Mouse (Mus musculus): ENCODE results near the gene Gm21969.

Gene Gm21969

DNA sequence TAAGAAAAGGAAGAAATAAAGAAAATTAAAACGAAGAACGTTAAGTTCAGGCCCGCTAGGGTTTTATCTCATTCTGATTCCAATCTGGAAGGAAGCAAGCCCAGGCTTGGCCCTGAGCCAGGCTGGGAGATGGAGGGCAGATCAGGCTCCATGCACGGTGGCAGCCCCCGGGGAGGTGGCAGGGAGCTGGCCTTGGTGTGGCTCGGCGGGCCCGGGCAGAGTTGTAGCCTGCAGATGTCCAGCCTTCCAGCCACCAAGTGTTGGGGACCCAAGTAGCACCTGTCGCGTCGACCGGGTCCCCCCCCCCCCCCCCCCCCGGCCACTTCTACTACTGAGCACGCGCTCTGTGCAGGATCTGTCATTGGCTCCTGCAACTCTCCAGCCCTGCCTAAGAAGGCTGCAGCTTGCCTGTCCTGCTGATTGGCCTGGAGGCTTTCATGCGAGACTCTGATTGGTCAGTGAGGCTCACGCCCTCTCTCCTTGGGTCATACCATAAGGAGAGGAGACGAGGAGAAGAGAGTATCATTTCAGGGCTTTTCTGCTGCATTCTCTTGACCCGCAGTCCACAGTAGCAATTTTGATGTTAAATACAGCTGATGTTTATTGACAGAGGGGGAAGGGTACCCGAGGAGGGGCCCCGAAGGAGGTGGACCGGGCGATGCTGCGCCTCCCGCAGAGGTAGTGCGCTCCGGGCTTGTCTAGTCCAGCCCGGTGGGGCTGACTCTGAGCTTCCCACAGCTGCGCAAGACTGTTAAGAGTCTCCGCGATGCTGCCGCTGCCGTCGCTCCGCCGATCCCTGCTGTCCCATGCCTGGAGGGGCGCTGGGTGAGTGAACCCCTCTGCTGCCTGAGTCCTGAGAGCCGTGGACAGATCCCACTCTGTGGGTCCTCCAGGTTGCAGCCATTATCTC lies 19.6 kb downstream of the Gm21969 start, which contains the start of gene Aldh4a1:
TSS of gene Aldh4a1 (plus strand) at position 494 of the 910 bp plus-strand sequence.
- DNase-seq, result peak; percentile 89

GRCm38 (mm10) chr4:139623434-139624115 lies 20.6 kb downstream of the Gm21969 start:
- DNase-seq, result no peak

- no peak for DNase-seq
These were observed 21.1 kb downstream of the Gm21969 start for GRCm38 (mm10) chr4:139624116-139624489.

GRCm38 (mm10) chr4:139624706-139625105 lies 21.7 kb downstream of the Gm21969 start:
- DNase-seq, result no peak

DNA sequence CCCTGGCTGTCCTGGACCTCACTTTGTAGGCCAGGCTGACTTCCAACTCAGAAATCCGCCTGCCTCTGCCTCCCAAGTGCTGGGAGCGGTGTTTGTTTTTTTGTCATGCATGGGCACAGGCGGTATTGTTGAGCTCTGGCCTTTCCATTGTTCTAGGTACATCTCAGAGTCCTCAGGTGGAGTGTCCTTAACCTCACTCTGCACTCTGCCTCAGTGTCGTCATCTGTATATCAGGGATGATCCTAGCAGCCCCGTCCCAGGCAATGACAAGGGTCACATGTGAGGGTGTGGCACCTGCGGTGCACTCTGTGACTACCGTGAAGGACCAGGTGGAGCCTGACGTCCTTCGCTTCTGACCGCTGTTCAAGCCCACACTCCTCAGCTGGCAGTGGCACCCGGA lies 24.4 kb downstream of the Gm21969 start:
- no peak for DNase-seq

DNA sequence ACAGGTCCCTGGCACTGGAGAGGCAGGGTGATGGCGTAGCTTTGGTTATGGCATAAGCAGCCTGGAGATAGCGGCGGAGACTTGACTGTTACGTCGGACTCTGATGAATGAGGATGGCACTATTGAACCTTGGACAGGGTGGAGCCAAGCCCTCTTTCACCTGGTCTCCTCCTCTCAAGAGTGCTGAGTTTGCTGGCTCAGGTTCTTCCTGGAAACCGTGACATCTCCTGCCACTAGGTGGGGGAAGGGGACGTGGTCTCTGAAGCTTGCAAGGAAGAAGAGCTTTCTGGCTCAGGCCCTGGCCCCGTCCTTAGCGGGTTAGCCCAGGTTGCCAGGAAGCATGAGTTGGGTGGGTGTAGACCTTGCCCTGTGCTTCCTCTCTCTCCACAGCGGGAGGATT lies 27.2 kb downstream of the Gm21969 start:
- no peak for DNase-seq

- DNase-seq, result no peak
These were observed 28.2 kb downstream of the Gm21969 start for GRCm38 (mm10) chr4:139631141-139631540.

GRCm38 (mm10) chr4:139631569-139632253 lies 28.7 kb downstream of the Gm21969 start:
- no peak for DNase-seq

DNA sequence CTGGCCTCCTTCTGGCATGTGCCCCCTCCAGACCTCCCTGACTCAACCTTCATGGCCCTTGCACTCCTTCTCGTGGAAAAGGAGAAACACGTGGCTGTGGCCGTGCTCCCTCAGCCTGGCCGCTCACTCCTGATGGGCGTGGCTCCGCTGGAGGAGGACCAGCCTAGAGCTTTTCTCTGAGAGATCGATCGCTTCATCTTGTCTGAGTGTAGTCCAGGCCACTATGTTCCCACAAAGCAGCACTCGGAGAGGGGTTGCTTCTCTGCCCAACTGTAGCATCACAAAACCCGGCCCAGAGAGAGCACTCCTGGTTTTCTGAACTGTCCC lies 29.2 kb downstream of the Gm21969 start:
- DNase-seq, result no peak

GRCm38 (mm10) chr4:139636373-139636772 lies 33.4 kb downstream of the Gm21969 start:
- peak; percentile 52 for DNase-seq

DNA sequence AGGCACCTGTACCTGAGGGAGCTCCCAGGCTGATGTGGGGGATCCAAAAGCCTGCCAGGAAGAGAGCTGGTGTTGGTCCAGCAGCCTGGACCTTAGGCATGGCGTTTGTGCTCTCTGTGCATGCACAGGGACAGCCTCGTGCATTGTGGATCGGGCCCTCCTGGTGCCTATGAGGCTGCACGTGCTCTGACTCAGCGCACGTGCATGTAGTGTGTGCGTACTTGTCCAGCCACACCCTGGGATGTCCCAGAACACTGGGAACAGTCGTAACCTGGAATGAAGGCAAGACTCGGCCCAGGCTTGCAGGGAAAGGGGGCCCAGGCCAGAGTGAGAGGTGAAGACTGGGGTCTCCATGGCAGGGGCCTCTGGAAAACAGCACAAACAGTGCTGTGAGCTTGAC lies 34.9 kb downstream of the Gm21969 start:
- DNase-seq, result no peak

GRCm38 (mm10) chr4:139638356-139638755 lies 35.4 kb downstream of the Gm21969 start:
- no peak for DNase-seq

DNA sequence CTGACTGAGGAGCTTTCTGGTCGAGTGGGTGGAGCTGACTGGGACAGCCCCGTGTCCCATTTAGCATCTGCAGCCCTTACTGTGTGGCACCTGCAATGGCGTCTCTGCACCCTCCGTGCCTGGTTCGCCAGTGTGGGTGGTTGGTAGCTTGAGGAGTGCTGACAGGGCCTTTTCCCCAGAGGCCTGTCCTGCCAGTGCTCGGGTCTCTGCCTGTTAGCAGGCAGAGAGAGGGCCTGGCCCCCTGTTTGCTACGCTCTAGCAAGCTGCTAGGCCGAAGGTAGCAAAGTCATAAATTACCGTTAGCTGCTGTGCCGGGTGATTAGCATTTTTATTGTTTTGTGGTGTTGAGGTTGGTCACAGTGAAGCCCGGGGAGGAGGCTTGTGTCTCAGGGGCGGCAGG lies 36.8 kb downstream of the Gm21969 start:
- no peak for DNase-seq

DNA sequence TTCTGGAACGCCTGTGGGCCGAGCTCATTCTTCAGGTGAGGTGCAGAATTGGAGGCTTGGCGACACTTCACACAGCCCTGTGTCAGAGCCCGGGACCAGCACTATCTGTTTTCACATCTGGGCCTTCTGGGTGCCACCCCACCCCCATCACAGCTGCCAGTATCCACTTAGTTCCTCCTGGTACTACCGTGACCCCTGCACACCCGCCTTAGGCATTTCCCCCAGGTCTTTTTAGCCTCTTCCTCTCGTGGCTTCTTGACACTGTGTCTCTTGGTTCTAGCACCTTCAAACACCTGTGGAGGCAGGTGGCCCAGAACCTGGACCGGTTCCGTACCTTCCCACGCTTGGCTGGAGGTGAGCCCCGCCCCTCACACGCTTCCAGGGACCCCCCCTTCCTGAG lies 37.3 kb downstream of the Gm21969 start:
- no peak for DNase-seq

DNA sequence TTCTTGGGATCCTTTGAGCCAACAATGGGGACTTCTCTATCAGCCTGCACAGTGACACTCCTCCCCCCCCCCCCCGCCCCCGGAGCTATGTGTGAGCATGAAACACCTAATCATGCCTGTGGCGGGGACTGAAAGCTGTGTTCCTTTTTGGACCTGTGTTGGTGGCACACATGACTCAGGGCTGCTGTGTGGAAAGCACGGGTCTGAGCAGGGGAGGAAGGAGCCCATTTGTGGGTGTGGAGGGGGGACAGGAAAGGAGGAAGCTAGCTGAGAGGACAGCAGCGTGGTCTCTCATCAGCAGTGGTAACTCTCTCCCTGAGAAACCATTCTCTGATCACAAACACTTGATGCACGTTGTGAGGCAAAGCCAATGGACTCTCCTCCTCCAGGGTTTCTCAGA lies 37.8 kb downstream of the Gm21969 start:
- no peak for DNase-seq

GRCm38 (mm10) chr4:139641829-139642425 lies 38.9 kb downstream of the Gm21969 start:
- no peak for DNase-seq

GRCm38 (mm10) chr4:139643972-139644371 lies 41.0 kb downstream of the Gm21969 start:
- DNase-seq, result peak; percentile 67

DNA sequence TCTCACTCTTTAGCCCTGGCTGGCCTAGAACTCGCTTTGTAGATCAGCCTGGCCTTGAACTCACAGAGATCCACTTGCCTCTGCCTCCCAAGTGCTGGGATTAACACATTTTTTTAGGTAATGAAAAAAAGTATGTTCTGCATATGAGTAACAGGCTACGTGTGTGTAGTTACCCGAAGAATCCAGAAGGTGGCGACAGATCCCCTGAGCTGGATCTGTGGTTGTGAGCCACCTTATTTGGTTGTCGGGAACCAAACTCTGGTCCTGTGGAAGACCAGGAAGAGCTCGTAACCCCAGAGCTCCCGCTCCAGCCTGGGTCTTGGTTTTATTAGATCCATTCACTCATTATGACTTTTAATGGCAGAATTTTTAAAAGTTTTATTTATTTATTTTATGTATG lies 43.9 kb downstream of the Gm21969 start:
- DNase-seq, result no peak

GRCm38 (mm10) chr4:139650086-139650743 lies 47.2 kb downstream of the Gm21969 start:
- no peak for DNase-seq

DNA sequence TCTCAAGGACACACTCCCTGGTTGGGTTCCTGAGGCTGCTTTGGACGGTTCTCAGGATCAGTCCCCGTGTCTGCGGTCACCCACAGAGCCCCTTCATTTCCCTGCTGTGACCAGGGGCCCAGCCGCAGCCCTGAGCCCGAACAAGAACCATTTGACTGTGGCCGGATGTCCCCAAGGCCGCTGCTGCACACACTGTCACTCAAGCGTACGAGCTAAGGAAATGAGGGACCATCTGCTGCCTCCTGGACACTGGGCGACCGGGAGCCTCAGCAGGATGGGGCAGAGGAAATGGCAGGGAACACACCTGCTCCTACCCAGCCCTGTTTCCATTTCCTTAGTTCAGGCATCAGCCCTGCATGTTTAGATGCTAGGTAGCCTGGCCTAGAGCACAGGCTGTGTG lies 47.9 kb downstream of the Gm21969 start:
- DNase-seq, result no peak

GRCm38 (mm10) chr4:139653238-139653637 lies 50.3 kb downstream of the Gm21969 start, which contains the start of gene Tas1r2:
Tas1r2 (plus strand) TSS chr4:139653538.
- no peak for DNase-seq

- no peak for DNase-seq
These were observed 58.9 kb downstream of the Gm21969 start for GRCm38 (mm10) chr4:139661897-139662296.

- DNase-seq, result no peak
These were observed 64.6 kb downstream of the Gm21969 start for GRCm38 (mm10) chr4:139667632-139668031.
